Mouse (Mus musculus): Measurements from ENCODE around the gene Osbp2. TPM values are rescaled to one million over a fixed set of nuclear protein-coding genes. Genes with fewer than 3 reads are reported as not detected.

Gene Osbp2
- polyA plus RNA-seq, 1 experiment from 2014 or later: 0.25 TPM

DNA sequence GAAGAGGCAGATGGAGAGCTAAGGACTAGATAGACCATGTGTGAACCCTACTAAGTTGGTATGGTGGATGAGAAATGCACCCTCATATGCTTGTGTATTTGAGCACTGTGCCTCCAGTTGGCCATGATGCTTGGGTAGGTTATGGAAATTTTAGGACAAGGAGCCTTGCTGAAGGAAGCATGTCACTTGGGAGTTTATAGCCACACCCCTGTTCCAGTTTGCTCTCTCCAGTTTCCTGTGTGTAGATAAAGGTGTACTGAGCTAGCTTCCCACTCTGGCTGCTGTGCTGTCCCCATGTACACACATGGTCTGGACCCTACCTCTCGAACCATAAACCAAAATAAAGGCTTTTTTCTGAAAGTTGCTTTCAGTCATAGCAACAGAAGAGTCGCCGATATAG is 9.5 kb downstream of the Osbp2 start:
- no peak overlapping the region for H3K9ac ChIP-seq (ENCODE audit: low read length)
- H3K4me3 ChIP-seq (replicated peaks; ENCODE audit: low read length): no peak overlapping the region
- no peak overlapping the region for H3K27ac ChIP-seq (ENCODE audit: low read length)
- H3K4me2 ChIP-seq (ENCODE audit: low read depth, low read length): no peak overlapping the region
- 88% methylated on average over 3 of the region's 3 CpGs for WGBS
- H3K27me3 ChIP-seq (ENCODE audit: control insufficient read depth, insufficient read depth, low read length): no peaks in the 10 kb centered on the region
- H3K36me3 ChIP-seq (ENCODE audit: control insufficient read depth, insufficient read depth, low read length): no peaks in the 10 kb centered on the region
- H3K9me3 ChIP-seq (replicated peaks; ENCODE audit: control insufficient read depth, low read length): no peaks in the 10 kb centered on the region; the same call in 1 of the 2 replicates
- no peak for ATAC-seq (ENCODE audit: insufficient read depth, low FRiP score)
- no peaks in the 10 kb centered on the region for H3K4me1 ChIP-seq (ENCODE audit: control insufficient read depth, insufficient read depth, low read length)

DNA sequence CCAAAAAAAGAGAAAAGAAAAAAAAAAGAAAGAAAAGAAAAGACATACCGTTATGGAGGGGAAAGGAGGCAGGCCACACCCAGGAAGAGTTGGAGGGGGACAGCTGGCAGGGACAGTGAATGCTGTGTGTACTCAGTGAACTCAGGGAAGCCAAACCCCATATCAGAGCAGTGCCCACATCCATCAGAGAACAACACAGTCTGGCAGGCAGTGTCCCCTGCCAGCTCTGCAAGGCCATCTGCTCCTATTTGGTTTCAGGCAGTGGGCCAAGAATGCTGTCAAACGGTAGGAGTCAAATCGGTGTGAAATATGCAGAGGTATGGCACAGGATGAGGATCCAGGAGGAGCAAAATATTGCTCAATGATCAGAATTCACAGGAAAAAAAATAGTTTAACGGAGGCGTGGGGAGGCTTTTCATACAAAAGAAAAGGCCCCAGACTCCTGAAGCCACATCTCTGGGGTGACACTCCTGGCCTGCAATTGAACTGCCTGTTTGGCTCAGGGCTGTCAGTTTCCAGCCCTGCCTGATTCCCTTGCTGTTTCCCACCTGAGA is 10.1 kb downstream of the Osbp2 start:
- Histone ChIP-seq H3K27me3 (ENCODE audit: control insufficient read depth, insufficient read depth, low read length) (no peaks in the 10 kb centered on the region), H3K4me3 (replicated peaks; ENCODE audit: low read length) (no peak overlapping the region), H3K27ac (ENCODE audit: low read length) (no peak overlapping the region), H3K9ac (ENCODE audit: low read length) (no peak overlapping the region), H3K36me3 (ENCODE audit: control insufficient read depth, insufficient read depth, low read length) (no peaks in the 10 kb centered on the region), H3K4me1 (ENCODE audit: control insufficient read depth, insufficient read depth, low read length) (no peaks in the 10 kb centered on the region), H3K4me2 (ENCODE audit: low read depth, low read length) (no peak overlapping the region), H3K9me3 (replicated peaks; ENCODE audit: control insufficient read depth, low read length) (no peaks in the 10 kb centered on the region; the same call in 1 of the 2 replicates)
- 61% methylated on average over 5 of the region's 5 CpGs for WGBS
- ATAC-seq (ENCODE audit: insufficient read depth, low FRiP score): no peak

DNA sequence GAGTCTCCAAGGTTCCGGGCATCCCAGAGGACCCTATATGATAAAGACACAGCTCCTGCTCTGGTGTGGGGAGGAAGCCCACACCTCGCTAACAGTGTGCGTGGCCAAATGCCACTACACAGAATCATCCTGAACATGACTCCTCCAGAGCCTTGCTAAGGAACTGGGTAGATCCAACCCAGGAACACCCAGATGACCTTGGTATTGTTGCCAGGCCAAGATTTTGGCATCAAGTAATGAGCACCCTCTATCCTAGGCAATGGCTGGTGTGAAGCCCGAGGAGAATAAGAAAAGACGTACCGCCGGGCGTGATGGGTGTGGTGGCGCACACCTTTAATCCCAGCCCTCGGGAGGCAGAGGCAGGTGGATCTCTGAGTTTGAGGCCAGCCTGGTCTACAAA is 10.7 kb downstream of the Osbp2 start:
- Histone ChIP-seq H3K9me3 (replicated peaks; ENCODE audit: control insufficient read depth, low read length) (no peaks in the 10 kb centered on the region; the same call in 1 of the 2 replicates), H3K4me1 (ENCODE audit: control insufficient read depth, insufficient read depth, low read length) (no peaks in the 10 kb centered on the region), H3K4me2 (ENCODE audit: low read depth, low read length) (no peak overlapping the region), H3K27me3 (ENCODE audit: control insufficient read depth, insufficient read depth, low read length) (no peaks in the 10 kb centered on the region), H3K4me3 (replicated peaks; ENCODE audit: low read length) (no peak overlapping the region), H3K9ac (ENCODE audit: low read length) (no peak overlapping the region), H3K36me3 (ENCODE audit: control insufficient read depth, insufficient read depth, low read length) (no peaks in the 10 kb centered on the region), H3K27ac (ENCODE audit: low read length) (no peak overlapping the region)
- 94% methylated on average over 10 of the region's 10 CpGs for WGBS
- no peak for ATAC-seq (ENCODE audit: insufficient read depth, low FRiP score)

DNA sequence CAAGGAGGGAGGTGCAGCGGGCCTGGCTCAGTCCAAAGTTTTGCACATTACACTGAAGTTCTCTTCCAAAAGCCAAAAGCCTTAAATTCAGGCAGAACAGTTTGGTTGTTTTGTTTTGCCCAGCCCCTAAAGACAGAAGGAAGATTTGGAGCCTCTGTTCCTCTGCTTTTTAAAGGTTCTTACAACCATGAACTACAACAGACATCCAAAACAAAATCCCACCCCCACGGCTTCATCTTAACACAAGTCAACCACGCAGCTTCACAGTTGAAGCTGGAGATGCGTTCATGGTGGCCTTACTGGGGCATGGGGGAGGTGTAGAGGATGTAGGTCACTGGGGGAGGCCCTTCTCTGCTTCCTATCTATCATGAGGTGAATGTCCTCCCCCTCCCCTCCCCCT is 11.8 kb downstream of the Osbp2 start:
- Histone ChIP-seq H3K9me3 (replicated peaks; ENCODE audit: control insufficient read depth, low read length) (no peaks in the 10 kb centered on the region; the same call in 1 of the 2 replicates), H3K4me2 (ENCODE audit: low read depth, low read length) (no peak overlapping the region), H3K27ac (ENCODE audit: low read length) (no peak overlapping the region), H3K4me1 (ENCODE audit: control insufficient read depth, insufficient read depth, low read length) (no peaks in the 10 kb centered on the region), H3K27me3 (ENCODE audit: control insufficient read depth, insufficient read depth, low read length) (no peaks in the 10 kb centered on the region), H3K4me3 (replicated peaks; ENCODE audit: low read length) (no peak overlapping the region), H3K36me3 (ENCODE audit: control insufficient read depth, insufficient read depth, low read length) (no peaks in the 10 kb centered on the region), H3K9ac (ENCODE audit: low read length) (no peak overlapping the region)
- WGBS: 78% methylated on average over 4 of the region's 4 CpGs
- no peak for ATAC-seq (ENCODE audit: insufficient read depth, low FRiP score)

DNA sequence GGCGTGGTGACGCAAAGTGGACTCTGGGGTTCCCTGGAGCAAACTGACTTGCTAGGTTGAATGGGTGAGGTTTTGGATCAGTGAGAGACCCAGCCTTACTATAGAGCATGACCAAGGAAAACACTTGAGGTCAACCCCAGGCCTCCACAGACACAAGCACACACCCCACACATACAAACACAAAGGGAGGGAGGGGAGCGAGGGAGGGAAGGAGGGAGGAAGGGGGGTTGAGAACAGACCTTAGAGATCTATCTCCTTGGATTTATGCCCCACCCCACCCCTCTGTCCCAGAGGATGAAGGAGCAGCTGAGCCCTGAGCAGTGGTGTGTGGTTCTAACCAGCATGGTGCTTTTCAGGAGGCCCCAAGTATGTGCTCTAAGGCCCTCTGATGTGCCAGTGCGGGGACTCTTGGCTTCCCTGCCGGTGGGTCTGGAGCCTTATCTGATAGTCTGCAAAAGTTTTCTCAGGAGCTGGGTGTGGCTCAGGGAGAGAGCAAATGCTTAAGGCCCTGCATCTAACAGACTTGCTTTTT is 12.9 kb downstream of the Osbp2 start:
- WGBS: 49% methylated on average over 5 of the region's 5 CpGs
- Histone ChIP-seq H3K4me3 (replicated peaks; ENCODE audit: low read length) (no peak overlapping the region), H3K27ac (ENCODE audit: low read length) (no peak overlapping the region), H3K4me2 (ENCODE audit: low read depth, low read length) (no peak overlapping the region), H3K27me3 (ENCODE audit: control insufficient read depth, insufficient read depth, low read length) (no peaks in the 10 kb centered on the region), H3K36me3 (ENCODE audit: control insufficient read depth, insufficient read depth, low read length) (no peaks in the 10 kb centered on the region), H3K9me3 (replicated peaks; ENCODE audit: control insufficient read depth, low read length) (no peaks in the 10 kb centered on the region; the same call in 1 of the 2 replicates), H3K4me1 (ENCODE audit: control insufficient read depth, insufficient read depth, low read length) (no peaks in the 10 kb centered on the region), H3K9ac (ENCODE audit: low read length) (no peak overlapping the region)
- no peak for ATAC-seq (ENCODE audit: insufficient read depth, low FRiP score)

DNA sequence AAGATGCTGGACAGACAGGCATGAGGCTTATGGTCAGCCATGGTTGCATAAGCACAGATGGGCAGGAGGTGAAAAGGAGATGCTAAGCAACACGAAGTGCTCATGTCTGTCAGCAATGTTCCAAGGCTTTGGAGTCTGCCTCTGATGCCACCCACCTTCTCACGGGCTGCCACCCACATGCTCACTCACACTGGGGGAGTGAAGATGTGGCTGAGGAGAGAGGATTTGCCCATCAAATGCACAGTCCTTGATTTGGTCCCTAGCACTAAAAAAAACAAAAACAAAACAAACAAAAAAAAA is 13.4 kb downstream of the Osbp2 start:
- no peak overlapping the region for H3K4me3 ChIP-seq (replicated peaks; ENCODE audit: low read length)
- no peak overlapping the region for H3K9ac ChIP-seq (ENCODE audit: low read length)
- H3K27ac ChIP-seq (ENCODE audit: low read length): no peak overlapping the region
- 73% methylated on average over 2 of the region's 2 CpGs for whole genome bisulfite sequencing
- no peak for ATAC-seq (ENCODE audit: insufficient read depth, low FRiP score)
- no peaks in the 10 kb centered on the region; the same call in 1 of the 2 replicates for H3K9me3 ChIP-seq (replicated peaks; ENCODE audit: control insufficient read depth, low read length)
- H3K36me3 ChIP-seq (ENCODE audit: control insufficient read depth, insufficient read depth, low read length): no peaks in the 10 kb centered on the region
- H3K4me1 ChIP-seq (ENCODE audit: control insufficient read depth, insufficient read depth, low read length): no peaks in the 10 kb centered on the region
- H3K27me3 ChIP-seq (ENCODE audit: control insufficient read depth, insufficient read depth, low read length): no peaks in the 10 kb centered on the region
- H3K4me2 ChIP-seq (ENCODE audit: low read depth, low read length): no peak overlapping the region

DNA sequence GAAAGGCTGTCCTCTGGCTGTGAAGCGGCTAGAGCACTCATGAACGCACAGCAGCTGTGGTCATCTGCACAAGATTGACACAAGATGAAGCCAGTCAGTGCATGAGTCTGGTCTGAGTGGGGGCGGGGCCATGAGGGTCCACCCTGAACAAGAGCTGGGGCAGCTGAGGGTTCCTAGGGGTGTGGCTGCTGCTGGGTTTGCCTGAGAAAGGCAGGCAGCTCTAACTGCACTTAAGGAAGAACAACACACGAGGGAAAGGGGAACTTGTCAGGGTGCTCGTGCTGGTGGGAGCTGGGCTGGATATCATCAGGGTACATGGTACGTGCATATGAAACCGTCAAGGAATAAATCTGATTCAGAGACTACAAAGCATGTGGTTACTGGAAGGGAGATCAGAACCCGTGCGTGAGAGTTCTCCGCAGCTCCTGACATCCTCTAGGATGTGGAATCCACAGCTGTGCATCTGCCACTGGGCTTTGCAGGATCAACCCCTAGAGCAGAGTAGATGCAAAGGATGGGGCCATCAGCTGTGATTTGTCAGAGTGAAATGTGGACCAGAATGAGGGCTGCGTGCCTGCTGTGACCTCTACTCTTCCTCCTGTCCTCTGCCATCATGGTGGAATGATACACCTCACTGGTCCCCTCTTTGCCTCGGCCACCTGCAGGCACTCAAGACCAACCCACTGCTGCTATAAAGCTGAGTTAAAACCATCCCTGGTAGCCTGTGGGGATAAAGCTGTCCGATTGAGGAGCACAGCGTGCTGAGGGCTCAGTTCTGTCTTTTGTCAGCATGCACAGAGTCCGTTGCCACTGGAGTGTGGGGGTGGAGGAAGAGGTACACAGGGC is 14.0 kb downstream of the Osbp2 start:
- H3K9ac ChIP-seq (ENCODE audit: low read length): no peak overlapping the region
- H3K27me3 ChIP-seq (ENCODE audit: control insufficient read depth, insufficient read depth, low read length): no peaks in the 10 kb centered on the region
- no peaks in the 10 kb centered on the region for H3K36me3 ChIP-seq (ENCODE audit: control insufficient read depth, insufficient read depth, low read length)
- 0 out of 2 replicates have a peak, but pooled peaks have one; percentile 21 for ATAC-seq (ENCODE audit: insufficient read depth, low FRiP score)
- no peak overlapping the region for H3K4me3 ChIP-seq (replicated peaks; ENCODE audit: low read length)
- no peaks in the 10 kb centered on the region; the same call in 1 of the 2 replicates for H3K9me3 ChIP-seq (replicated peaks; ENCODE audit: control insufficient read depth, low read length)
- WGBS: 72% methylated on average over 15 of the region's 15 CpGs
- no peak overlapping the region for H3K27ac ChIP-seq (ENCODE audit: low read length)
- no peak overlapping the region for H3K4me2 ChIP-seq (ENCODE audit: low read depth, low read length)
- H3K4me1 ChIP-seq (ENCODE audit: control insufficient read depth, insufficient read depth, low read length): no peaks in the 10 kb centered on the region

DNA sequence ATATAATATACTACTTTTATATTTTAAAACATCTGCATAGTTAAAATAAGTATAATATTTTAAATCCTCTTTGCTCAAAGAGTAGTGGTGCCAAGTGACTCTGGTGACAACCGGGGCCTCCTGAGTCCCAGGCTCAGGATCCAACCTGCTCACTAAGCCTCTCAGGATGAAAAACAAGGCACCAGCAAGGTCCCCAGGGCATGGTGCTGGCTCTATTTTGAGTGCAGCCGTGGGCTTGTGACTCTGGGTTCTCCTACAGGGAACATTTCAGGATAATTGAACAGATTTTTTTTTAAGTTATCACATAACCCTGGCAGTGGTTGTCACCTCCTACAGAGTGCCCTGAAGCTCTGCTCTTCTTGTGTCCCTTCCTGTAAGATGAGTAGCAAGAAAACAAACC is 17.4 kb downstream of the Osbp2 start:
- WGBS: 74% methylated on average over 2 of the region's 2 CpGs
- no peak overlapping the region for H3K9ac ChIP-seq (ENCODE audit: low read length)
- no peaks in the 10 kb centered on the region for H3K27me3 ChIP-seq (ENCODE audit: control insufficient read depth, insufficient read depth, low read length)
- no peak overlapping the region for H3K4me2 ChIP-seq (ENCODE audit: low read depth, low read length)
- ATAC-seq (ENCODE audit: insufficient read depth, low FRiP score): no peak
- H3K9me3 ChIP-seq (replicated peaks; ENCODE audit: control insufficient read depth, low read length): no peaks in the 10 kb centered on the region
- H3K4me3 ChIP-seq (replicated peaks; ENCODE audit: low read length): no peak overlapping the region
- H3K27ac ChIP-seq (ENCODE audit: low read length): no peak overlapping the region
- H3K4me1 ChIP-seq (ENCODE audit: control insufficient read depth, insufficient read depth, low read length): no peaks in the 10 kb centered on the region
- H3K36me3 ChIP-seq (ENCODE audit: control insufficient read depth, insufficient read depth, low read length): no peaks in the 10 kb centered on the region

DNA sequence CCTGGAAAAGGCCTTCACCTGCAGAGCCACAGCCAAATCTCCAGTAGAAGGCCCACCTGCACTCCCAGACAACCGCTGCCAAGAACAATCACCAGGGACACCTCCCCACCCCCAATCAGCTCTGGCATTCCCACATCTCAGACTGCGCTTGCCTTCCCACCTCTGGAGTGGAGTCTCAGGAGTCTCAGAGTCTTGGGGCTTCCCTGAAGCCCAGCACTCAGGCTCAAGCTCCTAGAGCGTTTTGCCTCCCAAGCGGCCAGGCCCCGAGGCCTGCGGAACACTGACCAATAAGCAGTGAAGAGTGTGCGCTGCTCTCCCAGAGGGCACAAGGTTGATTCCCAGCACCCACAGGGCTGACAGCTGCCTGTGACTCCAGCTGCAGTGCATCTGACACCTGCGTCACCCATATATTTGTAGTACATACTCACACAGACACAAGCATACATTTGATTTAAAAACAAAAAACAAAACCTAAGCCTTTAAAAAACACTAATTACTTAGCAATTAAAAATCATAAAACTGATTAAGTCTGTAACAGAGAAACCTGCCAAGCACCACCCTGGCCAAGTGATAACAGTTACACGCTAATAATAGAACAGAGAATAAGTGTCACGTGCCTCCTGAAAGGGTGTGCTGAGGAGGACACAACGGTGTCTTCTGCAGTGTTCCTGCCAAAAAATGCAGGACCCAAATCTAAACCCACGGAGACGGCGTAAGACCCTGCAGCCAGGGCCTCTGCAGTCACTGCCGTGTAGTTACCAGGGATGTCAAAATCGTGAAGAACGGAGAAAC is 19.6 kb downstream of the Osbp2 start:
- 74% methylated on average over 17 of the region's 17 CpGs for WGBS
- Histone ChIP-seq H3K27ac (ENCODE audit: low read length) (no peak overlapping the region), H3K4me2 (ENCODE audit: low read depth, low read length) (no peak overlapping the region), H3K36me3 (ENCODE audit: control insufficient read depth, insufficient read depth, low read length) (no peaks in the 10 kb centered on the region), H3K4me3 (replicated peaks; ENCODE audit: low read length) (no peak overlapping the region), H3K27me3 (ENCODE audit: control insufficient read depth, insufficient read depth, low read length) (no peaks in the 10 kb centered on the region), H3K4me1 (ENCODE audit: control insufficient read depth, insufficient read depth, low read length) (no peaks in the 10 kb centered on the region), H3K9me3 (replicated peaks; ENCODE audit: control insufficient read depth, low read length) (no peaks in the 10 kb centered on the region), H3K9ac (ENCODE audit: low read length) (no peak overlapping the region)
- no peak for ATAC-seq (ENCODE audit: insufficient read depth, low FRiP score)

Measured in stomach, embryonic 16.5 days (tissue).